Mouse (Mus musculus) kidney, embryonic 16.5 days (tissue): ENCODE measurements around the gene Enkd1. TPM values are rescaled to one million over a fixed set of nuclear protein-coding genes. Genes with fewer than 3 reads are reported as not detected.

ENCODE experiments used
- ATAC-seq: fragments of 200-750 bp; cut with Nextera tagmentation; 2 replicates; pipeline ENCODE4 v1.8.0; 2017; ENCODE audit warnings: moderate TSS enrichment; ENCODE audit not compliant: low FRiP score, low TSS enrichment
- H3K27ac ChIP-seq: fragments of 300-500 bp; sonication (generic); 2 replicates; pipeline ENCODE4 v1.5.1; 2014; ENCODE audit warnings: low read length
- H3K27me3 ChIP-seq: fragments of 300-500 bp; sonication (generic); 2 replicates; pipeline ENCODE4 v1.6.1; 2014; ENCODE audit warnings: low read length, control low read depth, mixed read lengths; ENCODE audit not compliant: insufficient read depth
- H3K36me3 ChIP-seq: fragments of 300-500 bp; sonication (generic); 2 replicates; pipeline ENCODE4 v1.6.1; 2014; ENCODE audit warnings: low read length, control low read depth, mixed read lengths; ENCODE audit not compliant: insufficient read depth
- H3K4me1 ChIP-seq: fragments of 300-500 bp; sonication (generic); 2 replicates; pipeline ENCODE4 v1.6.1; 2014; ENCODE audit warnings: low read length, control low read depth, mixed read lengths; ENCODE audit not compliant: insufficient read depth
- H3K4me2 ChIP-seq: fragments of 300-500 bp; sonication (generic); replicated peaks from 2 replicates; pipeline ENCODE4 v1.6.1; 2014; ENCODE audit warnings: low read depth, low read length
- H3K4me3 ChIP-seq: fragments of 300-500 bp; sonication (generic); 2 replicates; pipeline ENCODE4 v1.5.1; 2014; ENCODE audit warnings: mild to moderate bottlenecking, low read length
- H3K9ac ChIP-seq: fragments of 300-500 bp; sonication (generic); replicated peaks from 2 replicates; pipeline ENCODE4 v1.6.1; 2014; ENCODE audit warnings: low read length
- H3K9me3 ChIP-seq: fragments of 300-500 bp; sonication (generic); 2 replicates; pipeline ENCODE4 v1.6.1; 2016; ENCODE audit warnings: low read length, control low read depth
- WGBS: fragments of 180-500 bp; shearing (Covaris S2); extraction: QIAGEN DNeasy Blood & Tissue Kit; methylation state at CpG from one replicate; pipeline ENCODE4 v1.1.7; 2014; 5-methylcytosine and 5-hydroxymethylcytosine counted together
- polyA plus RNA-seq: library from polyadenylated mRNA; unstranded; fragments of >200 nt; fragmentation: Nextera tagmentation; extraction: Ambion mirVana; gene quantifications from 2 replicates; pipeline ENCODE4 v1.2.1, GENCODE M21; 2015

The Enkd1 gene
- polyA plus RNA-seq, 1 experiment from 2014 or later: 29.0 TPM

- no peaks in the 10 kb centered on the region for H3K4me1 ChIP-seq
- WGBS: 94% methylated on average over 9 of the region's 9 CpGs
- H3K36me3 ChIP-seq: peaks cover 16% of the 10 kb centered on the region
- H3K4me3 ChIP-seq: no peak overlapping the region
- no peaks in the 10 kb centered on the region for H3K27me3 ChIP-seq
- no peak overlapping the region for H3K27ac ChIP-seq
- no peak for ATAC-seq
- H3K4me2 ChIP-seq: no peak overlapping the region
- H3K9ac ChIP-seq: no peak overlapping the region
- H3K9me3 ChIP-seq: no peaks in the 10 kb centered on the region
Observed at GRCm38 (mm10) chr8:105722861-105723260, 14.9 kb upstream of the Enkd1 start.

GRCm38 (mm10) chr8:105719637-105720036 lies 11.6 kb upstream of the Enkd1 start:
- no peak overlapping the region for H3K27ac ChIP-seq
- no peaks in the 10 kb centered on the region for H3K27me3 ChIP-seq
- no peak overlapping the region for H3K4me2 ChIP-seq
- peaks cover 12% of the 10 kb centered on the region; the same call in 1 of the 2 replicates for H3K36me3 ChIP-seq
- 85% methylated on average over 4 of the region's 4 CpGs for WGBS
- no peaks in the 10 kb centered on the region for H3K9me3 ChIP-seq
- no peak overlapping the region for H3K4me3 ChIP-seq
- ATAC-seq: no peak
- no peaks in the 10 kb centered on the region for H3K4me1 ChIP-seq
- H3K9ac ChIP-seq: no peak overlapping the region

GRCm38 (mm10) chr8:105716302-105716945 lies 8.4 kb upstream of the Enkd1 start:
- no peak overlapping the region for H3K27ac ChIP-seq
- 95% methylated on average over 15 of the region's 15 CpGs for WGBS
- no peak for ATAC-seq

GRCm38 (mm10) chr8:105715042-105715441 lies 7.0 kb upstream of the Enkd1 start:
- Histone ChIP-seq H3K27me3 (no peaks in the 10 kb centered on the region), H3K9ac (no peak overlapping the region), H3K27ac (peak overlapping the region; percentile 57; the same call in 1 of the 2 replicates), H3K9me3 (no peaks in the 10 kb centered on the region), H3K4me1 (no peaks in the 10 kb centered on the region), H3K36me3 (peaks cover 8% of the 10 kb centered on the region; the same call in 1 of the 2 replicates), H3K4me3 (no peak overlapping the region), H3K4me2 (no peak overlapping the region)
- ATAC-seq: no peak
- 65% methylated on average over 6 of the region's 6 CpGs for WGBS

More at GRCm38 (mm10) chr8:105716302-105716945, 8.4 kb upstream of the Enkd1 start:
- Histone ChIP-seq H3K4me2 (no peak overlapping the region), H3K9me3 (no peaks in the 10 kb centered on the region), H3K4me3 (no peak overlapping the region), H3K36me3 (peaks cover 8% of the 10 kb centered on the region; the same call in 1 of the 2 replicates), H3K4me1 (no peaks in the 10 kb centered on the region), H3K9ac (no peak overlapping the region), H3K27me3 (no peaks in the 10 kb centered on the region)

GRCm38 (mm10) chr8:105714139-105714538 lies 6.1 kb upstream of the Enkd1 start:
- H3K27ac ChIP-seq: peak overlapping the region; percentile 57; the same call in 1 of the 2 replicates

GRCm38 (mm10) chr8:105712286-105712685 lies 4.3 kb upstream of the Enkd1 start:
- no peak for ATAC-seq
- Histone ChIP-seq H3K4me3 (no peak overlapping the region), H3K4me2 (no peak overlapping the region), H3K4me1 (peaks cover 2% of the 10 kb centered on the region), H3K9me3 (no peaks in the 10 kb centered on the region), H3K9ac (no peak overlapping the region), H3K27me3 (no peaks in the 10 kb centered on the region), H3K27ac (no peak overlapping the region), H3K36me3 (peaks cover 7% of the 10 kb centered on the region; the same call in 1 of the 2 replicates)
- WGBS: 72% methylated on average over 3 of the region's 3 CpGs

More at GRCm38 (mm10) chr8:105714139-105714538, 6.1 kb upstream of the Enkd1 start:
- H3K9me3 ChIP-seq: no peaks in the 10 kb centered on the region
- WGBS: 8% methylated on average over 3 of the region's 3 CpGs
- no peaks in the 10 kb centered on the region for H3K27me3 ChIP-seq
- H3K4me2 ChIP-seq: no peak overlapping the region
- no peaks in the 10 kb centered on the region for H3K4me1 ChIP-seq
- ATAC-seq: peak; percentile 56
- peaks cover 8% of the 10 kb centered on the region; the same call in 1 of the 2 replicates for H3K36me3 ChIP-seq
- H3K9ac ChIP-seq: no peak overlapping the region
- no peak overlapping the region for H3K4me3 ChIP-seq

- H3K9ac ChIP-seq: no peak overlapping the region
- H3K4me2 ChIP-seq: no peak overlapping the region
- no peaks in the 10 kb centered on the region for H3K27me3 ChIP-seq
- no peak overlapping the region for H3K27ac ChIP-seq
- no peak overlapping the region for H3K4me3 ChIP-seq
- no peaks in the 10 kb centered on the region for H3K9me3 ChIP-seq
- peaks cover 14% of the 10 kb centered on the region for H3K4me1 ChIP-seq
- ATAC-seq: no peak
- WGBS: 77% methylated on average over 14 of the region's 14 CpGs
- peaks cover 2% of the 10 kb centered on the region; the same call in 1 of the 2 replicates for H3K36me3 ChIP-seq
Observed at GRCm38 (mm10) chr8:105709317-105709716, 1.3 kb upstream of the Enkd1 start.

GRCm38 (mm10) chr8:105708675-105709074 lies 665 bp upstream of the Enkd1 start:
- no peaks in the 10 kb centered on the region for H3K9me3 ChIP-seq
- peaks cover 8% of the 10 kb centered on the region for H3K36me3 ChIP-seq
- H3K9ac ChIP-seq: no peak overlapping the region
- 95% methylated on average over 8 of the region's 8 CpGs for WGBS
- no peaks in the 10 kb centered on the region for H3K27me3 ChIP-seq
- no peak overlapping the region for H3K4me3 ChIP-seq
- H3K4me2 ChIP-seq: no peak overlapping the region
- peaks cover 14% of the 10 kb centered on the region for H3K4me1 ChIP-seq
- ATAC-seq: no peak
- no peak overlapping the region for H3K27ac ChIP-seq

GRCm38 (mm10) chr8:105706426-105706825 lies 1.6 kb downstream of the Enkd1 start:
- peak overlapping the region; percentile 84 for H3K4me3 ChIP-seq
- no peaks in the 10 kb centered on the region for H3K9me3 ChIP-seq
- WGBS: 57% methylated on average over 12 of the region's 12 CpGs
- H3K36me3 ChIP-seq: peaks cover 19% of the 10 kb centered on the region
- H3K27me3 ChIP-seq: no peaks in the 10 kb centered on the region
- no peak for ATAC-seq
- H3K4me2 ChIP-seq: peak overlapping the region; percentile 95
- H3K9ac ChIP-seq: peak overlapping the region; percentile 75
- H3K27ac ChIP-seq: no peak overlapping the region
- H3K4me1 ChIP-seq: peaks cover 24% of the 10 kb centered on the region

GRCm38 (mm10) chr8:105704955-105705354 lies 3.1 kb downstream of the Enkd1 start:
- Histone ChIP-seq H3K4me1 (peaks cover 28% of the 10 kb centered on the region), H3K4me2 (no peak overlapping the region), H3K9me3 (no peaks in the 10 kb centered on the region), H3K27me3 (no peaks in the 10 kb centered on the region), H3K4me3 (no peak overlapping the region), H3K9ac (no peak overlapping the region), H3K36me3 (peaks cover 19% of the 10 kb centered on the region), H3K27ac (no peak overlapping the region)
- ATAC-seq: no peak
- WGBS: 91% methylated on average over 6 of the region's 6 CpGs
